Mouse (Mus musculus): ENCODE results near the gene Otop1.

DNA sequence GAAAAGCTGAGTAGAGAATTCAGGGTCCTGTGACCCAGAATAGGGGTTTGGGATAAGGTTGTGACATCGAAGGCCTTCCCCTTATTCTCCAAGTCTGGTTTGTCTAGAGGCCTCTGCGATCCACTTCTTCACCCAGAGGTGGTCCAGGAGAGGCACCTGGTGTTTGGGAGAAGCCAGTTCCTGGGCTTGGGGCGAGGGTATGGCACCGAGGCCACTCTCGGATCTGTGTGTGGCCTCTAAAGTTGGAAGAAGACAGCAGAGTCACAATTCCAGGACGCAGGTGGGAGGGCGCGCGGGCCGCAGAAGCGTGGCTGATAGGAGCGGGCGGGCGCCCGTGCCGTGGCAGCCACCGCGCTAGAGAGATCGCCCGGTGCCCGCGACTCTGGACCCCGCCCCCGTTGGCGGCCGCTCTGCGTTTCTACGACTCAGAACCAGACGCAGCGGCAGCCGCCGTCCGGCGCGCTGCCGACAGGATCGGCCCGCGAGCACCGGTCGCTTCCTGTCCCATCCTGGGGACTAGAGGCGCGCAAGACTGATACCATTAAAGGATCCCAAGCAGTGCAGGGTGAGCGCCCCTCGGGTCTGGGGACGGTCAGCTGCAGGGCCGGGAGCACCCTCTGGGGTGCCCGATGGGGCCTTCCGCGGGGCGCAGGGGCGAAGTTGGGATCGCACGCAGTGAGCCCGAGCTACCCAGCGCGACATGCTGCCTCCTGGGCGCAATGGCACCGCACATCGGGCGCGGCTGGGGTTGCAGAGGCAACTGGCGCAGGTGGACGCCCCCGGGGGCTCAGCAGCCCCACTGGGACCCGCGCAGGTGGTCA is 43.4 kb downstream of the Otop1 start, which contains the start of gene Drd5:
- no peak for TF ChIP-seq CTCF (IDR thresholded peaks at IDR 0.05; ENCODE audit: extremely low read depth, insufficient read length, insufficient replicate concordance, low read depth, low read length)
- no peak for TF ChIP-seq POLR2A (IDR thresholded peaks at IDR 0.05; ENCODE audit: low read depth, low read length)

Data from small intestine, adult 2 months (tissue).